Mouse (Mus musculus) erythroblast, embryonic 14.5 days (primary cell): Measurements from ENCODE around the gene Wdr83.

Experiments used
- GATA1 ChIP-seq: IDR thresholded peaks from 2 replicates; pipeline ENCODE4 v1.6.1; 2012; ENCODE audit warnings: low read length, inconsistent platforms, mixed read lengths
- TAL1 ChIP-seq: IDR thresholded peaks from 3 replicates; pipeline ENCODE4 v1.6.1; 2012; ENCODE audit warnings: low read length, inconsistent platforms, mixed read lengths

DNA sequence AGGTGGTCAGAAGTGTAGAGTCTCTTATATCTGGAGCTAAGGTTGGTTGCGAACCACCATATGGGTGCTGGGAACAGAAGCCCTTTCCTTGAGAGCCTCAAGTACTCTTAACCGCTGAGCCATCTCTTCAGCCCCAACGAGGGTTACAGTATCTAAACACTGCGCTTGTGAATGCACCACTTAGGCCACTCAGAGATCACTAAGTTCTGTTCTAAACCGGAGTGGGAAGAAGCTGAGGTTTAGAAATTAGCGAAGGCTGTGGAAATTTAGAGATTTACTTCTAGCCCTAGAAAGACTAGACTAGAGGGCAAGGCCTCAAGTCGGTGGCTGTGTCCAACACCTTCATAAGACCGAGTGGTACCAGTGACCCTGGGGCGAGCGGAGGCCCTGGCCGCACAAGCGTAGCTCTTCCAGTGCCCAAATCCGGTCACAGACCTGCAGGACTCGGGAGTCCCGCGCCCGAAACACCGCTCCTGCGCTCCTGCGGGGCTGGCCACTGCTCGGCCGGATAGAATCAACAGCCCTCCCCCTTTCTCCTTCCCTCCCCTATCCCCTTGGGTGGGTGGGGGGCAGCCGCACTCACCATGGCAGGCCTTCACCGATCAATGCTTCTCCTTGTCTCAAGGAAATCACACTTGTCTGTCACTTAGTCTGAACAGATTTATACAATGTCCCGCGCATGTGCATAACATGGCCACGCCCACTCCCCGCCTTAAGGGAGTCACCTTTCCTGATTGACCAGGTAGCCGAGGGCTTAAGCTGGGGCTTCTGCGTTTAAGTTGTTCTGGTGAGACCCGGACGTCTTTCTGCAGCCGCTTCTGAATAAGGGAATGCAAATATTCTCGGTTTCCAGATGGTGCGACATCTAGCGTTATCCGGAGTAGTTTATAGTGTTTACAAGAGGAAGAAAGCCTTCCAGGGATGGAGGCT lies 38.2 kb upstream of the Wdr83 start:
- TF ChIP-seq GATA1 (no peak), TAL1 (no peak)
